Mouse (Mus musculus): ENCODE results near the gene Prom1. TPM values are rescaled to one million over a fixed set of nuclear protein-coding genes. Genes with fewer than 3 reads are reported as not detected.

Gene Prom1
- polyA plus RNA-seq, 1 experiment from 2014 or later = 8.0 TPM

- Histone ChIP-seq H3K4me3 (ENCODE audit: low read length) (no peak overlapping the region), H3K27ac (ENCODE audit: low read length) (no peak overlapping the region), H3K4me1 (ENCODE audit: control insufficient read depth, insufficient read depth, low read length) (no peaks in the 10 kb centered on the region), H3K36me3 (ENCODE audit: control insufficient read depth, insufficient read depth) (no peaks in the 10 kb centered on the region), H3K9ac (ENCODE audit: low read length) (no peak overlapping the region), H3K27me3 (ENCODE audit: control insufficient read depth, insufficient read depth, low read length) (no peaks in the 10 kb centered on the region), H3K4me2 (ENCODE audit: low read depth, low read length) (no peak overlapping the region), H3K9me3 (replicated peaks; ENCODE audit: control insufficient read depth, low read length) (no peaks in the 10 kb centered on the region)
- WGBS = 66% methylated on average over 2 of the region's 2 CpGs
- ATAC-seq (replicated peaks; ENCODE audit: extremely low read depth, insufficient read depth, low FRiP score) = no peak
Measured at GRCm38 (mm10) chr5:43994981-43995380, 106.9 kb downstream of the Prom1 start.

GRCm38 (mm10) chr5:43990316-43990715, 111.5 kb downstream of the Prom1 start:
- Histone ChIP-seq H3K9me3 (replicated peaks; ENCODE audit: control insufficient read depth, low read length) (no peaks in the 10 kb centered on the region), H3K27ac (ENCODE audit: low read length) (no peak overlapping the region), H3K4me2 (ENCODE audit: low read depth, low read length) (no peak overlapping the region), H3K9ac (ENCODE audit: low read length) (no peak overlapping the region), H3K4me1 (ENCODE audit: control insufficient read depth, insufficient read depth, low read length) (no peaks in the 10 kb centered on the region), H3K4me3 (ENCODE audit: low read length) (no peak overlapping the region), H3K27me3 (ENCODE audit: control insufficient read depth, insufficient read depth, low read length) (no peaks in the 10 kb centered on the region), H3K36me3 (ENCODE audit: control insufficient read depth, insufficient read depth) (no peaks in the 10 kb centered on the region)
- no peak for ATAC-seq (replicated peaks; ENCODE audit: extremely low read depth, insufficient read depth, low FRiP score)
- 48% methylated on average over 6 of the region's 6 CpGs for WGBS

- Histone ChIP-seq H3K9ac (ENCODE audit: low read length) (no peak overlapping the region), H3K4me2 (ENCODE audit: low read depth, low read length) (no peak overlapping the region), H3K27me3 (ENCODE audit: control insufficient read depth, insufficient read depth, low read length) (no peaks in the 10 kb centered on the region), H3K27ac (ENCODE audit: low read length) (no peak overlapping the region), H3K36me3 (ENCODE audit: control insufficient read depth, insufficient read depth) (no peaks in the 10 kb centered on the region), H3K4me1 (ENCODE audit: control insufficient read depth, insufficient read depth, low read length) (no peaks in the 10 kb centered on the region), H3K4me3 (ENCODE audit: low read length) (no peak overlapping the region), H3K9me3 (replicated peaks; ENCODE audit: control insufficient read depth, low read length) (no peaks in the 10 kb centered on the region)
- no peak for ATAC-seq (replicated peaks; ENCODE audit: extremely low read depth, insufficient read depth, low FRiP score)
- WGBS = 56% methylated on average over 5 of the region's 5 CpGs
Measured at GRCm38 (mm10) chr5:43989017-43989416, 112.8 kb downstream of the Prom1 start.

GRCm38 (mm10) chr5:43986212-43986611, 115.6 kb downstream of the Prom1 start:
- H3K9ac ChIP-seq (ENCODE audit: low read length) = no peak overlapping the region
- no peak overlapping the region for H3K4me2 ChIP-seq (ENCODE audit: low read depth, low read length)
- H3K36me3 ChIP-seq (ENCODE audit: control insufficient read depth, insufficient read depth) = no peaks in the 10 kb centered on the region
- no peaks in the 10 kb centered on the region for H3K4me1 ChIP-seq (ENCODE audit: control insufficient read depth, insufficient read depth, low read length)
- H3K27ac ChIP-seq (ENCODE audit: low read length) = no peak overlapping the region
- no peaks in the 10 kb centered on the region for H3K27me3 ChIP-seq (ENCODE audit: control insufficient read depth, insufficient read depth, low read length)
- H3K9me3 ChIP-seq (replicated peaks; ENCODE audit: control insufficient read depth, low read length) = no peaks in the 10 kb centered on the region
- no peak overlapping the region for H3K4me3 ChIP-seq (ENCODE audit: low read length)
- ATAC-seq (replicated peaks; ENCODE audit: extremely low read depth, insufficient read depth, low FRiP score) = no peak

GRCm38 (mm10) chr5:43982896-43983295, 118.9 kb downstream of the Prom1 start:
- Histone ChIP-seq H3K9ac (ENCODE audit: low read length) (no peak overlapping the region), H3K27ac (ENCODE audit: low read length) (no peak overlapping the region), H3K4me1 (ENCODE audit: control insufficient read depth, insufficient read depth, low read length) (no peaks in the 10 kb centered on the region), H3K9me3 (replicated peaks; ENCODE audit: control insufficient read depth, low read length) (no peaks in the 10 kb centered on the region), H3K27me3 (ENCODE audit: control insufficient read depth, insufficient read depth, low read length) (no peaks in the 10 kb centered on the region), H3K36me3 (ENCODE audit: control insufficient read depth, insufficient read depth) (no peaks in the 10 kb centered on the region), H3K4me2 (ENCODE audit: low read depth, low read length) (no peak overlapping the region), H3K4me3 (ENCODE audit: low read length) (no peak overlapping the region)
- WGBS = 61% methylated on average over 1 of the region's 1 CpGs
- no peak for ATAC-seq (replicated peaks; ENCODE audit: extremely low read depth, insufficient read depth, low FRiP score)

- Histone ChIP-seq H3K4me1 (ENCODE audit: control insufficient read depth, insufficient read depth, low read length) (no peaks in the 10 kb centered on the region), H3K4me3 (ENCODE audit: low read length) (no peak within 1 kb of the TSS), H3K36me3 (ENCODE audit: control insufficient read depth, insufficient read depth) (no peaks in the 10 kb centered on the region), H3K27me3 (ENCODE audit: control insufficient read depth, insufficient read depth, low read length) (no peaks in the 10 kb centered on the region), H3K9ac (ENCODE audit: low read length) (no peak within 1 kb of the TSS), H3K27ac (ENCODE audit: low read length) (no peak within 1 kb of the TSS), H3K4me2 (ENCODE audit: low read depth, low read length) (no peak within 1 kb of the TSS), H3K9me3 (replicated peaks; ENCODE audit: control insufficient read depth, low read length) (no peaks in the 10 kb centered on the region)
- ATAC-seq (replicated peaks; ENCODE audit: extremely low read depth, insufficient read depth, low FRiP score) = no peak
- 50% methylated on average over 4 of the region's 4 CpGs for WGBS
Measured at GRCm38 (mm10) chr5:43981620-43982019, 120.2 kb downstream of the Prom1 start, which contains the start of gene Fgfbp1. Gene Fgfbp1 (minus strand): TSS chr5:43981779.

GRCm38 (mm10) chr5:43980397-43980796, 121.4 kb downstream of the Prom1 start:
- Histone ChIP-seq H3K4me3 (ENCODE audit: low read length) (no peak overlapping the region), H3K36me3 (ENCODE audit: control insufficient read depth, insufficient read depth) (no peaks in the 10 kb centered on the region), H3K9ac (ENCODE audit: low read length) (no peak overlapping the region), H3K4me2 (ENCODE audit: low read depth, low read length) (no peak overlapping the region), H3K27ac (ENCODE audit: low read length) (no peak overlapping the region), H3K4me1 (ENCODE audit: control insufficient read depth, insufficient read depth, low read length) (no peaks in the 10 kb centered on the region), H3K9me3 (replicated peaks; ENCODE audit: control insufficient read depth, low read length) (no peaks in the 10 kb centered on the region), H3K27me3 (ENCODE audit: control insufficient read depth, insufficient read depth, low read length) (no peaks in the 10 kb centered on the region)
- WGBS = 58% methylated on average over 2 of the region's 2 CpGs
- ATAC-seq (replicated peaks; ENCODE audit: extremely low read depth, insufficient read depth, low FRiP score) = no peak

GRCm38 (mm10) chr5:43976821-43977561, 124.8 kb downstream of the Prom1 start:
- H3K4me2 ChIP-seq (ENCODE audit: low read depth, low read length) = no peak overlapping the region
- no peak overlapping the region for H3K27ac ChIP-seq (ENCODE audit: low read length)
- H3K9me3 ChIP-seq (replicated peaks; ENCODE audit: control insufficient read depth, low read length) = no peaks in the 10 kb centered on the region
- ATAC-seq (replicated peaks; ENCODE audit: extremely low read depth, insufficient read depth, low FRiP score) = no peak
- 70% methylated on average over 1 of the region's 1 CpGs for WGBS
- no peaks in the 10 kb centered on the region for H3K27me3 ChIP-seq (ENCODE audit: control insufficient read depth, insufficient read depth, low read length)
- H3K9ac ChIP-seq (ENCODE audit: low read length) = no peak overlapping the region
- no peak overlapping the region for H3K4me3 ChIP-seq (ENCODE audit: low read length)
- H3K36me3 ChIP-seq (ENCODE audit: control insufficient read depth, insufficient read depth) = no peaks in the 10 kb centered on the region
- no peaks in the 10 kb centered on the region for H3K4me1 ChIP-seq (ENCODE audit: control insufficient read depth, insufficient read depth, low read length)

- no peak overlapping the region for H3K27ac ChIP-seq (ENCODE audit: low read length)
Measured at GRCm38 (mm10) chr5:43974166-43974565, 127.7 kb downstream of the Prom1 start.

More at GRCm38 (mm10) chr5:43974166-43974565, 127.7 kb downstream of the Prom1 start:
- no peak overlapping the region for H3K4me2 ChIP-seq (ENCODE audit: low read depth, low read length)
- 82% methylated on average over 6 of the region's 6 CpGs for WGBS
- H3K4me3 ChIP-seq (ENCODE audit: low read length) = no peak overlapping the region
- no peaks in the 10 kb centered on the region for H3K36me3 ChIP-seq (ENCODE audit: control insufficient read depth, insufficient read depth)
- no peaks in the 10 kb centered on the region for H3K27me3 ChIP-seq (ENCODE audit: control insufficient read depth, insufficient read depth, low read length)
- no peak overlapping the region for H3K9ac ChIP-seq (ENCODE audit: low read length)
- H3K4me1 ChIP-seq (ENCODE audit: control insufficient read depth, insufficient read depth, low read length) = no peaks in the 10 kb centered on the region
- no peaks in the 10 kb centered on the region for H3K9me3 ChIP-seq (replicated peaks; ENCODE audit: control insufficient read depth, low read length)
- ATAC-seq (replicated peaks; ENCODE audit: extremely low read depth, insufficient read depth, low FRiP score) = no peak
